Mouse (Mus musculus) liver, embryonic 14.5 days (tissue): ENCODE results near the gene Rc3h1.

ENCODE experiments used
- CTCF ChIP-seq: IDR thresholded peaks from 2 replicates; pipeline ENCODE4 v1.5.1; 2016; ENCODE audit warnings: antibody characterized with exemption, low read depth, control low read depth
- EP300 ChIP-seq: IDR thresholded peaks from 2 replicates; pipeline ENCODE4 v1.6.1; 2016; ENCODE audit warnings: antibody characterized with exemption, low read depth

- TF ChIP-seq CTCF (no peak), EP300 (no peak)
Observed at GRCm38 (mm10) chr1:160985477-160985876, 79.3 kb downstream of the Rc3h1 start.
